Mouse (Mus musculus) heart, postnatal 0 days (tissue): ENCODE results near the gene Rrbp1. TPM values are rescaled to one million over a fixed set of nuclear protein-coding genes. Genes with fewer than 3 reads are reported as not detected.

ENCODE experiments used
- ATAC-seq: fragments of 200-750 bp; cut with Nextera tagmentation; 2 replicates; pipeline ENCODE4 v1.8.0; 2017; ENCODE audit warnings: low read depth, moderate number of reproducible peaks, moderate library complexity; ENCODE audit not compliant: insufficient read depth
- DNase-seq: peaks from one replicate; pipeline ENCODE4 v3.0.0-alpha.2; 2016; ENCODE audit warnings: low spot score
- H3K27ac ChIP-seq: fragments of 300-500 bp; sonication (generic); 2 replicates; pipeline ENCODE4 v1.5.1; 2014; ENCODE audit warnings: low read depth, mild to moderate bottlenecking
- H3K27me3 ChIP-seq: fragments of 300-500 bp; sonication (generic); 2 replicates; pipeline ENCODE4 v1.6.1; 2014; ENCODE audit warnings: low read length, mixed read lengths; ENCODE audit not compliant: control insufficient read depth, insufficient read depth
- H3K36me3 ChIP-seq: fragments of 300-500 bp; sonication (generic); replicated peaks from 2 replicates; pipeline ENCODE4 v1.6.1; 2014; ENCODE audit warnings: low read length, mixed read lengths; ENCODE audit not compliant: control insufficient read depth, insufficient read depth
- H3K4me1 ChIP-seq: fragments of 300-500 bp; sonication (generic); 2 replicates; pipeline ENCODE4 v1.6.1; 2014; ENCODE audit warnings: antibody characterized with exemption; ENCODE audit not compliant: control insufficient read depth, insufficient read depth
- H3K4me2 ChIP-seq: fragments of 300-500 bp; sonication (generic); 2 replicates; pipeline ENCODE4 v1.6.1; 2014; ENCODE audit warnings: low read depth, mild to moderate bottlenecking, low read length, moderate library complexity
- H3K4me3 ChIP-seq: fragments of 300-500 bp; sonication (generic); 2 replicates; pipeline ENCODE4 v1.5.1; 2014; ENCODE audit warnings: low read depth, low read length
- H3K9ac ChIP-seq: fragments of 300-500 bp; sonication (generic); replicated peaks from 2 replicates; pipeline ENCODE4 v1.6.1; 2014; ENCODE audit warnings: low read depth, low read length, mixed read lengths
- H3K9me3 ChIP-seq: fragments of 300-500 bp; sonication (generic); replicated peaks from 2 replicates; pipeline ENCODE4 v1.6.1; 2016; ENCODE audit warnings: low read length; ENCODE audit not compliant: control insufficient read depth
- CTCF ChIP-seq: IDR thresholded peaks from 2 replicates; pipeline ENCODE4 v1.5.1; 2016; ENCODE audit warnings: antibody characterized with exemption, control low read depth, low read depth
- EP300 ChIP-seq: IDR thresholded peaks from 2 replicates; pipeline ENCODE4 v1.6.1; 2016; ENCODE audit warnings: antibody characterized with exemption, low read depth
- WGBS: fragments of 180-500 bp; shearing (Covaris S2); extraction: QIAGEN DNeasy Blood & Tissue Kit; methylation state at CpG from one replicate; pipeline ENCODE4 v1.1.7; 2014; 5-methylcytosine and 5-hydroxymethylcytosine counted together
- polyA plus RNA-seq: library from polyadenylated mRNA; unstranded; fragments of >200 nt; fragmentation: Nextera tagmentation; extraction: Ambion mirVana; gene quantifications from 2 replicates; pipeline ENCODE4 v1.2.1, GENCODE M21; 2015
- total RNA-seq: library from RNA; depleted of rRNA; stranded (reverse); fragments of >200 nt; gene quantifications from 2 replicates; pipeline ENCODE4 v1.2.3, GENCODE M21; 2014; ENCODE audit warnings: low replicate concordance

The Rrbp1 gene
- total and polyA plus RNA-seq, 2 experiments from 2014 or later: 49.3 to 53.0 TPM

DNA sequence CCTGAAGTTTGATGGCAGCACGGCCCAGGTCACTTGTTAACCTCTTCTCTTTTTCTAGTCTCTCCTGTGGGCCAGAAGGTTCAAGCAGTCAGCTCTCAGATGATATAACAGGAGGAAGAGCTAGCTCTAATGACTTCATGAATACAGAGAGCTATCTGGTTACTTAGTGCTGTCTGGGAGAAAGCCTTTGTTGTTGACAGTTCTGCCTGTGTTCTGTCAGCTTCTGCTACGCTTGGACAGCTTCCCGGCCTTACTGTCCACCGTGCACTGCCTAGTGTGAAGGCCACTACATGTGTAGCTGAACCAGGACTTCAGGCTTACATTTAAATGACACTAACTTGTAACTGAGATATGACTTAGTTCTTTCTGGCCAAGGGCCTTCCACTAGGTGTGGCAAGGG is 62.6 kb downstream of the Rrbp1 start:
- no peaks in the 10 kb centered on the region for H3K9me3 ChIP-seq
- no peak overlapping the region for H3K4me2 ChIP-seq
- no peak for TF ChIP-seq CTCF
- TF ChIP-seq EP300: no peak
- no peak overlapping the region for H3K9ac ChIP-seq
- H3K27me3 ChIP-seq: no peaks in the 10 kb centered on the region
- DNase-seq: peak; percentile 69
- peaks cover 18% of the 10 kb centered on the region for H3K4me1 ChIP-seq
- ATAC-seq: peak; percentile 73; the same call in 1 of the 2 replicates
- WGBS: 35% methylated on average over 4 of the region's 4 CpGs
- H3K27ac ChIP-seq: peak overlapping the region; percentile 71
- peaks cover 95% of the 10 kb centered on the region for H3K36me3 ChIP-seq
- no peak overlapping the region for H3K4me3 ChIP-seq

DNA sequence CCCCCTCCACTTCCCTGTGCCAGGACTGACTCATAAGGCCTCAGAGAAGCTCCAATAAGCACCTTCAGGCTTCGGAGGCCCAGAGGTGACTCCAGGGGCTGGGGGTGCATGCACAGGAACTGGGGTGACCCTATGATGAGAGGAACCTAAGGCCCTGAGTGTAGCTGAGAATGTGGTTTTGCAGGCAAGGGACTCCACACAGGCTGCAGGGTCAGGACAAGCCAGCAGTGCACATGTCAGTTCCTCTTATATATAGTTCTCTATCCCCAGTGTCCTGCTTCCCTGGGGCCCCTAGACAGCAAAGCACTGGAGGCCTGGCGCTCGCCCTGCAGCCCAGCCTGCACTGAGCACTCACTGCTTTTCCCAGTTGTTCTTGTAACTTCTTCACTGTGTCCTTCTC is 63.1 kb downstream of the Rrbp1 start:
- H3K9me3 ChIP-seq: no peaks in the 10 kb centered on the region
- peak overlapping the region; percentile 71 for H3K27ac ChIP-seq
- no peak overlapping the region for H3K4me3 ChIP-seq
- no peak overlapping the region for H3K9ac ChIP-seq
- no peak overlapping the region for H3K4me2 ChIP-seq
- TF ChIP-seq CTCF (no peak), EP300 (no peak)
- DNase-seq (no peak), ATAC-seq (no peak)
- peaks cover 95% of the 10 kb centered on the region for H3K36me3 ChIP-seq
- 54% methylated on average over 3 of the region's 3 CpGs for WGBS
- peaks cover 18% of the 10 kb centered on the region for H3K4me1 ChIP-seq
- H3K27me3 ChIP-seq: no peaks in the 10 kb centered on the region

DNA sequence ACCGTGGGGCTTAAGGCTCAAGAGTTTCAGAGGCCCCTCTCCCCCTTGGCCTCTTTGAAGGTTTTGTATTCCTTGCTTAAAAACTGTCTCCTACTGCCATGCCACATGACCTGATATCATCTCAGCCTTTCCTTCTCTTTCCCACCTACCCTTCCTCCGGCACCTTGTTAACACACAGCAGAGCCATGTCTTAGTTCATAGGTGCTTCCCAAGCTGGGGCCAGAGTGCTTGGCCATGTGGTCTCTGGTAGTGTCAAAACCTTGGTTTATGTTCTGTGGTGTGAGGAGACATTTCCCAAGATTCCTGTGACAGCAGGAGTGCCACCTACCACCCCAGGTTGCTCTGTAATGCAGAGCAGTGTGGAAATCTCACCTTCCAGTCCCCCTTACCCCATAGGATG is 64.7 kb downstream of the Rrbp1 start:
- Histone ChIP-seq H3K9ac (no peak overlapping the region), H3K4me1 (peaks cover 18% of the 10 kb centered on the region), H3K27ac (no peak overlapping the region), H3K4me3 (no peak overlapping the region), H3K4me2 (no peak overlapping the region), H3K9me3 (no peaks in the 10 kb centered on the region), H3K36me3 (peaks cover 91% of the 10 kb centered on the region), H3K27me3 (no peaks in the 10 kb centered on the region)
- ATAC-seq (no peak), DNase-seq (no peak)
- 81% methylated on average over 2 of the region's 2 CpGs for WGBS
- TF ChIP-seq EP300 (no peak), CTCF (no peak)

DNA sequence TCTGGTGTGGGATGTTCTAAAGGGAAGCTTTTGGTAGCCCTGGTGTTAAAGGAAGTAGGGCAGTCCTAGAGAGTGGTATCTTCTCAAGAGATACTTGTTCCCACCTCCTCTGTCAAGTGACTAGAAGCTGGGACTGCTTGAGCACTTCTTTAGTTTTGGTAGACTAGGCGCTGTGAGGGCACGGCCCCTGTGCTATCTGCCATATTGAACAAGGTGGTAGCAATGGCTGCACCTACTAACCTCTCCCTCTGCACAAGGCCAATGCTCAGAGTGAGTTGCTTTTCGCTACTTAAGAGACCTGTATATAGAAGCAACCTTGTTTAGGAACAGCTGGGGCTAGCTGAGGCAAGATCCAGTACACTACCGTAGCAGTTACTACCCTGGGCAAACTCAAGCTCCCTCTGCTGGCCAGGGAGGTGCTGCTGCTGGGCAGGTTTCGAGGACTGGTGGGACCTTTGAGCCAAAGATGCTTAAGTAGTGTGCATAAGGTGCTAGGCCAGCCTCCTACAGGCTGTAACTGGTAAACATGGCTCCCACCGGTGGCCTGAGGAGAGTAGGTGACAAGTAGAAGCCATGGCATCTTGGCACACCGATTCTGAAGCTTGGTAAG is 65.5 kb downstream of the Rrbp1 start:
- Histone ChIP-seq H3K4me2 (no peak overlapping the region), H3K36me3 (peaks cover 90% of the 10 kb centered on the region), H3K9ac (no peak overlapping the region; the same call in 1 of the 2 replicates), H3K9me3 (no peaks in the 10 kb centered on the region), H3K4me1 (peaks cover 18% of the 10 kb centered on the region), H3K27ac (peak overlapping the region; percentile 12; the same call in 1 of the 2 replicates), H3K4me3 (no peak overlapping the region), H3K27me3 (no peaks in the 10 kb centered on the region)
- DNase-seq (no peak), ATAC-seq (no peak)
- WGBS: 87% methylated on average over 7 of the region's 7 CpGs
- no peak for TF ChIP-seq EP300
- TF ChIP-seq CTCF: peak; percentile 45

DNA sequence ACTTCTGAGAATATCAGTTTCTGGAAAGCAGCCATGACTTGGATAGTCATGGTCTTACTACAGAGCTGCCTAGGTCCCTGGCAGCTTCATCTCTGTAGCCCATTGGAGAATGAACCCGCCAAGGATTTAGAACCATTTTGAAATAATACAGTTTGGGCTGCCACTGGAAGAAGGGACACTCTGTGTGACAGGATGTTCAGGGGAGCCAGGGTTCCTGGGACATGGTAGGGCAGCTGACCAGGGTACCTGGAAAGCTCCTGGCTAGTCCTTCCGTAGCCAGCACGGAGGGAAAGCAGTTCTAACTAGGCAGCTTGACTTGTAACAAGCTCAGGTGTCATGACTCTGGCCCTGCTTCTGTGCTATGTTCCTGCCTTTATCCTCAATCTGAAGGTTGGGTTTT is 66.3 kb downstream of the Rrbp1 start:
- no peak for DNase-seq
- no peak overlapping the region for H3K9ac ChIP-seq
- H3K27me3 ChIP-seq: no peaks in the 10 kb centered on the region
- no peak overlapping the region for H3K4me3 ChIP-seq
- H3K27ac ChIP-seq: peak overlapping the region; percentile 12; the same call in 1 of the 2 replicates
- no peak overlapping the region for H3K4me2 ChIP-seq
- no peaks in the 10 kb centered on the region for H3K9me3 ChIP-seq
- TF ChIP-seq EP300 (no peak), CTCF (no peak)
- peaks cover 90% of the 10 kb centered on the region for H3K36me3 ChIP-seq
- WGBS: 93% methylated on average over 3 of the region's 3 CpGs
- H3K4me1 ChIP-seq: peaks cover 18% of the 10 kb centered on the region
- ATAC-seq: no peak

DNA sequence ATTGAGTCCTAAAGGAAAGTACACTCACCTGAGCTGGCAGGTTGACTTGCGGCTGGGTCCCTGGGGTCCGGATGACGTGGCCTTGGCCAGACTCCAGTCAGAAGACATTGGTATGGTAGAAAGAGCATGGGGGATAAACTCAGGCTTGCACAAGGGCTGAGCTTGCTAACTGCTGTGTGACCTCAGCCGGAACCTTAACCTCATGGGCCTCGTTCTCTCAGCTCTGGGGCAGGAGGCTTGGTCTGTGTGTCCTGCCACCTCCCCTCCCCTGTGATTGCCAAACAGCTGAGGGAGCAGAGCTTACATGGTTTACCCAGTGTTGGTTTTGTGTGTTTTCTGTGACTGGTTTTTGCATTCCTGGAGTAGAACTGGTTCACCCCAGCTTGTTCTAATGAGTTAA is 70.7 kb downstream of the Rrbp1 start:
- ATAC-seq: no peak
- H3K9ac ChIP-seq: no peak overlapping the region
- H3K27me3 ChIP-seq: no peaks in the 10 kb centered on the region
- 90% methylated on average over 5 of the region's 5 CpGs for WGBS
- H3K4me3 ChIP-seq: no peak overlapping the region
- H3K4me1 ChIP-seq: 0 out of 2 replicates have a peak, but pooled peaks cover 4% of the 10 kb centered on the region
- peaks cover 66% of the 10 kb centered on the region for H3K36me3 ChIP-seq
- H3K4me2 ChIP-seq: no peak overlapping the region
- no peak for DNase-seq
- H3K9me3 ChIP-seq: no peaks in the 10 kb centered on the region
- TF ChIP-seq CTCF (no peak), EP300 (no peak)
- H3K27ac ChIP-seq: no peak overlapping the region
